Mouse (Mus musculus) hindbrain, embryonic 11.5 days (tissue): Measurements from ENCODE around the gene Slc35b1. TPM values are rescaled to one million over a fixed set of nuclear protein-coding genes. Genes with fewer than 3 reads are reported as not detected.
"Not testable (repeated sequence)": the region's sequence is repeated elsewhere in the genome, so short reads cannot be mapped to it uniquely, and the experiment has no call there.

ENCODE experiments used
- ATAC-seq: fragments of 200-750 bp; cut with Nextera tagmentation; 2 replicates; pipeline ENCODE4 v1.8.0; 2017; ENCODE audit warnings: mild to moderate bottlenecking, moderate TSS enrichment, moderate library complexity; ENCODE audit not compliant: low FRiP score
- DNase-seq: peaks from one replicate; pipeline ENCODE4 v3.0.0-alpha.2; 2015; ENCODE audit warnings: low spot score
- H3K27ac ChIP-seq: fragments of 300-500 bp; sonication (generic); 2 replicates; pipeline ENCODE4 v1.5.1; 2014; ENCODE audit warnings: mild to moderate bottlenecking, low read depth, low read length
- H3K27me3 ChIP-seq: fragments of 300-500 bp; sonication (generic); 2 replicates; pipeline ENCODE4 v1.6.1; 2014; ENCODE audit warnings: mild to moderate bottlenecking, low read length, moderate library complexity, mixed read lengths; ENCODE audit not compliant: control insufficient read depth, insufficient read depth
- H3K36me3 ChIP-seq: fragments of 300-500 bp; sonication (generic); 2 replicates; pipeline ENCODE4 v1.6.1; 2014; ENCODE audit warnings: mild to moderate bottlenecking, low read length, moderate library complexity, mixed read lengths; ENCODE audit not compliant: control insufficient read depth, insufficient read depth
- H3K4me1 ChIP-seq: fragments of 300-500 bp; sonication (generic); replicated peaks from 2 replicates; pipeline ENCODE4 v1.6.1; 2014; ENCODE audit warnings: low read length, mixed read lengths; ENCODE audit not compliant: control insufficient read depth, insufficient read depth
- H3K4me2 ChIP-seq: fragments of 300-500 bp; sonication (generic); replicated peaks from 2 replicates; pipeline ENCODE4 v1.6.1; 2014; ENCODE audit warnings: mild to moderate bottlenecking, low read depth, low read length
- H3K4me3 ChIP-seq: fragments of 300-500 bp; sonication (generic); 2 replicates; pipeline ENCODE4 v1.5.1; 2014; ENCODE audit warnings: low read depth, low read length
- H3K9ac ChIP-seq: fragments of 300-500 bp; sonication (generic); 2 replicates; pipeline ENCODE4 v1.6.1; 2014; ENCODE audit warnings: low read depth, low read length
- H3K9me3 ChIP-seq: fragments of 300-500 bp; sonication (generic); 2 replicates; pipeline ENCODE4 v1.6.1; 2016; ENCODE audit warnings: low read length; ENCODE audit not compliant: control insufficient read depth
- WGBS: fragments of 180-500 bp; shearing (Covaris S2); extraction: QIAGEN DNeasy Blood & Tissue Kit; methylation state at CpG from one replicate; pipeline ENCODE4 v1.1.7; 2014; 5-methylcytosine and 5-hydroxymethylcytosine counted together
- polyA plus RNA-seq: library from polyadenylated mRNA; unstranded; fragments of >200 nt; fragmentation: Nextera tagmentation; extraction: Ambion mirVana; gene quantifications from 2 replicates; pipeline ENCODE4 v1.2.1, GENCODE M21; 2014

The Slc35b1 gene
- polyA plus RNA-seq, 1 experiment from 2014 or later = 143 TPM

GRCm38 (mm10) chr11:95405771-95406170 lies 21.3 kb downstream of the Slc35b1 start:
- H3K36me3 ChIP-seq = no peaks in the 10 kb centered on the region
- no peaks in the 10 kb centered on the region for H3K9me3 ChIP-seq
- DNase-seq (no peak), ATAC-seq (no peak)
- no peaks in the 10 kb centered on the region for H3K27me3 ChIP-seq
- H3K4me3 ChIP-seq = no peak overlapping the region
- no peak overlapping the region for H3K9ac ChIP-seq
- H3K27ac ChIP-seq = no peak overlapping the region
- WGBS = 77% methylated on average over 4 of the region's 4 CpGs
- no peak overlapping the region for H3K4me2 ChIP-seq
- H3K4me1 ChIP-seq = no peaks in the 10 kb centered on the region

DNA sequence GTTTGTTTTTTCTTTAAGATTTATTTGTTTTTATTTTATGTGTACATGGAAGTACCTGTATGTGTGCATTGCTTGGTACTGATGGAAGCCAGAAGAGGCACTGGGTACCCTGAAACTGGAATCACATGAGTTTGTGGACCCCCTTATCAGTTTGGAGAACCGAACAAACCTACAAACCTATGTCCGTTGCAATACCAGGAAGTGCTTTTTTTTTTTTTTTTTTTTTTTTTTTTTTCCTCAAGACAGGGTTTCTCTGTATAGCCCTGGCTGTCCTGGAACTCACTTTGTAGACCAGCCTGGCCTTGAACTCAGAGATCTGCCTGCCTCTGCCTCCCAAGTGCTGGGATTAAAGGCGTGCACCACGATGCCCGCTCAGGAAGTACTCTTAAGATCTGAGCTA lies 21.9 kb downstream of the Slc35b1 start:
- not testable (repeated sequence) for H3K9me3 ChIP-seq, DNase-seq, H3K36me3 ChIP-seq, H3K9ac ChIP-seq, H3K27ac ChIP-seq, H3K4me3 ChIP-seq, H3K4me2 ChIP-seq, H3K4me1 ChIP-seq, H3K27me3 ChIP-seq, ATAC-seq
- WGBS = 95% methylated on average over 5 of the region's 5 CpGs

DNA sequence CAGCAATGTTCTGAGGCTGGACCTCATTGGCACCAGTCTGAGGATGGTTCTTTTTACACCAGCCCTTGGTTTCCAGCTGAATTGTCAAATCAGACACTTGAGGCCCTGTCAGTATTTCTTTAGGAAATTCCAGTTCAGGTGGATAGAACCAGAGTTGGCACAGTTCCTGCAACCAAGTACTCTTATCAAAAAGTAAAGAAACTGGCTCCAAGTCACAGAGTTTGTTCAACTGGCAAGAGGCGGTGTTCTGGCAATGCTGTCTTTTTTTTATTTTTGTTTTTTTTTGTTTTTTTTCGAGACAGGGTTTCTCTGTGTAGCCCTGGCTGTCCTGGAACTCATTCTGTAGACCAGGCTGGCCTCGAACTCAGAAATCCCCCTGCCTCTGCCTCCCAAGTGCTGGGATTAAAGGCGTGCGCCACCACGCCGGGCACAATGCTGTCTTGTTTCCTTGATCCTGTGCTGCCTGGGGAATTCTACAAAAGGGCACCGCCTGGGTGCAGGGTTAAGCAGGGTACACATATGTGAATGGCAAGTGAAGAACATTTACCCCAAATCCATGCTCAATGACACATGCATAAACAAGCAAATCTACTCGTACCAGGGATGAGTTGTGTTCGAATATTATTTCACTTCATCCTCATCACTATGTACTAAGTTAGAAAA lies 25.1 kb downstream of the Slc35b1 start:
- DNase-seq = no peak
- no peak overlapping the region for H3K27ac ChIP-seq
- WGBS = 87% methylated on average over 10 of the region's 10 CpGs
- H3K4me1 ChIP-seq = no peaks in the 10 kb centered on the region
- H3K4me2 ChIP-seq = no peak overlapping the region
- no peak for ATAC-seq
- H3K36me3 ChIP-seq = no peaks in the 10 kb centered on the region
- H3K4me3 ChIP-seq = no peak overlapping the region
- no peaks in the 10 kb centered on the region for H3K9me3 ChIP-seq
- H3K9ac ChIP-seq = no peak overlapping the region
- no peaks in the 10 kb centered on the region for H3K27me3 ChIP-seq

DNA sequence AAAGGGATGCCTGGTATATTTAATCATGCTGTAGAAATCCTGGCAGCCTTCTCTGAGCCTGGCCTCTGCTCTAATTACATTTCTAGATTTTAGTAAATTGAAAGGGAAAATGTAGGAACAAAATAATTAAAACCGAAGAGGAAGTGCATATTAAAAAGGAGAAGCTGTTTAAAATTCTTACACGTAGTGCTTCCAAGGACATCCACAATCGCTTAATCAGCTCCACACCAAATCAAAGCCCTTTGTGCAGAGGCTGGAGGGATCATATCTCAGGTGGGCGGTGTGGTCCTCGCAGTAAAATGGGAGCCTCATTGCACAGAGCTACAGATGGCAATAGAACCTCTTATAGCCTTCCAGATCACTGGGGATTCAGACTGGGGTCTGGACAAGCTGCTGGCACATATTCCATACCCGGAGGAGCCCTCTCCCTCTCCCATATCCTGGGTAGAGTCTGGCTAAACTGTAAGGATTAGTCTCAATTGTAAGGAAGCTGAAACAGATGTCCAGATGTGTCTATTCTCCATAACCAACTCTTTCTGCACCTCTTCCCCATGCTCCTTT lies 27.0 kb downstream of the Slc35b1 start:
- 68% methylated on average over 6 of the region's 6 CpGs for WGBS
- H3K9me3 ChIP-seq = no peaks in the 10 kb centered on the region
- H3K4me3 ChIP-seq = no peak overlapping the region
- no peak overlapping the region for H3K4me2 ChIP-seq
- no peaks in the 10 kb centered on the region for H3K27me3 ChIP-seq
- no peak overlapping the region for H3K27ac ChIP-seq
- peaks cover 2% of the 10 kb centered on the region; the same call in 1 of the 2 replicates for H3K4me1 ChIP-seq
- no peaks in the 10 kb centered on the region for H3K36me3 ChIP-seq
- DNase-seq = no peak
- H3K9ac ChIP-seq = no peak overlapping the region
- no peak for ATAC-seq

GRCm38 (mm10) chr11:95412615-95413014 lies 28.1 kb downstream of the Slc35b1 start:
- no peak overlapping the region for H3K27ac ChIP-seq
- H3K4me1 ChIP-seq = peaks cover 2% of the 10 kb centered on the region; the same call in 1 of the 2 replicates
- no peaks in the 10 kb centered on the region for H3K9me3 ChIP-seq
- no peaks in the 10 kb centered on the region for H3K27me3 ChIP-seq
- WGBS = 93% methylated on average over 3 of the region's 3 CpGs
- H3K9ac ChIP-seq = no peak overlapping the region
- ATAC-seq = no peak
- no peak overlapping the region for H3K4me2 ChIP-seq
- no peak overlapping the region for H3K4me3 ChIP-seq
- H3K36me3 ChIP-seq = no peaks in the 10 kb centered on the region
- no peak for DNase-seq

GRCm38 (mm10) chr11:95413641-95414535 lies 29.4 kb downstream of the Slc35b1 start, which contains the start of gene Spop:
Gene Spop, plus strand, starts transcription at chr11:95414080.
- WGBS = 2% methylated on average over 33 of the region's 58 CpGs
- Histone ChIP-seq H3K36me3 (no peaks in the 10 kb centered on the region), H3K27ac (peak within 1 kb of the TSS; percentile 93), H3K4me3 (peak within 1 kb of the TSS; percentile 48), H3K9ac (peak within 1 kb of the TSS; percentile 58), H3K27me3 (no peaks in the 10 kb centered on the region), H3K9me3 (no peaks in the 10 kb centered on the region), H3K4me2 (peak within 1 kb of the TSS; percentile 56), H3K4me1 (peaks cover 2% of the 10 kb centered on the region; the same call in 1 of the 2 replicates)
- peak; percentile 82 for ATAC-seq
- DNase-seq = peak; percentile 95

GRCm38 (mm10) chr11:95414536-95415161 lies 30.2 kb downstream of the Slc35b1 start:
- peak overlapping the region; percentile 48 for H3K4me3 ChIP-seq
- H3K27ac ChIP-seq = peak overlapping the region; percentile 93
- H3K4me2 ChIP-seq = peak overlapping the region; percentile 56
- under 1% methylated on average over 28 of the region's 28 CpGs for WGBS
- peak; percentile 92 for ATAC-seq
- no peaks in the 10 kb centered on the region for H3K36me3 ChIP-seq
- DNase-seq = peak; percentile 99
- peaks cover 2% of the 10 kb centered on the region; the same call in 1 of the 2 replicates for H3K4me1 ChIP-seq
- no peaks in the 10 kb centered on the region for H3K9me3 ChIP-seq
- peak overlapping the region; percentile 58 for H3K9ac ChIP-seq
- no peaks in the 10 kb centered on the region for H3K27me3 ChIP-seq

DNA sequence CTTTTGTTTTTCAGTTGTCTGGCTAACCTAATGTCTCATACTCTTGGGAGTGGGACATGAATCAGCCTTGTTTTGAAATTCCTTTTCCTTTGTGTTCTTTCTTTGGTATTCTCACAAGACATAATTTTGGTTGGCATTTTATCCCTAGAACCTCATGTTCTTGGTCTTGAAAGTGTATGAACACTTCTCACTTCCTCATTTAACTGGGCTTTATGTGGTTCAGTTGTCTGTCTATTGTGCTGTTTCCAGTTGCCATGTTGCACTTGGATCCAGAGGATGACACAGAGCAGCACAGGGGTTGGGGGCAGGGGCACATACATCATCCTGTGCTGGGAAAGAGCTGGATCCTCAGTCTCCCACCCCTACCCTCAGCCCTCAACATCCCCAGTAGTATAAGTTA lies 31.4 kb downstream of the Slc35b1 start:
- no peak overlapping the region for H3K27ac ChIP-seq
- H3K9ac ChIP-seq = 0 out of 2 replicates have a peak overlapping the region, but pooled peaks have one; percentile 12
- DNase-seq = no peak
- H3K36me3 ChIP-seq = no peaks in the 10 kb centered on the region
- no peak overlapping the region for H3K4me3 ChIP-seq
- no peak for ATAC-seq
- no peaks in the 10 kb centered on the region for H3K9me3 ChIP-seq
- peaks cover 2% of the 10 kb centered on the region; the same call in 1 of the 2 replicates for H3K4me1 ChIP-seq
- no peaks in the 10 kb centered on the region for H3K27me3 ChIP-seq
- H3K4me2 ChIP-seq = peak overlapping the region; percentile 56
